Mouse (Mus musculus) ES-Bruce4 (cell line): ENCODE measurements around the gene Elobl. TPM values are rescaled to one million over a fixed set of nuclear protein-coding genes. Genes with fewer than 3 reads are reported as not detected.
A peak's percentile ranks its signal among the peaks of the same experiment; 100 is the strongest.
"Not testable (repeated sequence)": the region's sequence is repeated elsewhere in the genome, so short reads cannot be mapped to it uniquely, and the experiment has no call there.

Experiments used
- H3K27ac ChIP-seq: 2 replicates; pipeline ENCODE4 v1.5.1; 2012; ENCODE audit warnings: low read length, inconsistent platforms; ENCODE audit not compliant: insufficient read depth
- H3K27me3 ChIP-seq: 2 replicates; pipeline ENCODE4 v1.6.1; 2012; ENCODE audit warnings: mild to moderate bottlenecking, low read length, inconsistent platforms; ENCODE audit not compliant: control insufficient read depth, poor library complexity, insufficient read depth, severe bottlenecking
- H3K36me3 ChIP-seq: 2 replicates; pipeline ENCODE4 v1.6.1; 2012; ENCODE audit warnings: inconsistent platforms, mild to moderate bottlenecking, low read length, moderate library complexity; ENCODE audit not compliant: control insufficient read depth, poor library complexity, insufficient read depth, severe bottlenecking
- H3K4me1 ChIP-seq: one replicate; pipeline ENCODE4 v1.8.1; 2011; ENCODE audit warnings: low read length; ENCODE audit not compliant: control insufficient read depth, insufficient read depth
- H3K4me3 ChIP-seq: 2 replicates; pipeline ENCODE4 v1.5.1; 2011; ENCODE audit warnings: low read depth, mild to moderate bottlenecking, low read length
- H3K9ac ChIP-seq: 2 replicates; pipeline ENCODE4 v1.6.1; 2012; ENCODE audit warnings: low read depth, mild to moderate bottlenecking, inconsistent platforms; ENCODE audit not compliant: poor library complexity, severe bottlenecking
- H3K9me3 ChIP-seq: replicated peaks from 2 replicates; pipeline ENCODE4 v1.6.1; 2012; ENCODE audit warnings: mild to moderate bottlenecking, low read length, inconsistent platforms; ENCODE audit not compliant: control insufficient read depth, poor library complexity, insufficient read depth, severe bottlenecking
- CTCF ChIP-seq: IDR thresholded peaks from one replicate; pipeline ENCODE4 v1.8.1; 2011; ENCODE audit warnings: low read depth, low read length
- EP300 ChIP-seq: IDR thresholded peaks from 2 replicates; pipeline ENCODE4 v1.6.1; 2011; ENCODE audit warnings: low read depth, low read length; ENCODE audit not compliant: insufficient read depth
- POLR2A ChIP-seq: IDR thresholded peaks from one replicate; pipeline ENCODE4 v1.8.1; 2011; ENCODE audit warnings: low read length; ENCODE audit not compliant: insufficient read depth
- polyA plus RNA-seq: library from polyadenylated mRNA; stranded (reverse); fragments of >200 nt; gene quantifications from 2 replicates; pipeline ENCODE4 v1.2.4, GENCODE M21; 2011; ENCODE audit warnings: low read depth; ENCODE audit not compliant: missing spikeins, insufficient read depth, insufficient read length

Gene Elobl
- polyA plus RNA-seq, 1 experiment: 13.8 TPM

DNA sequence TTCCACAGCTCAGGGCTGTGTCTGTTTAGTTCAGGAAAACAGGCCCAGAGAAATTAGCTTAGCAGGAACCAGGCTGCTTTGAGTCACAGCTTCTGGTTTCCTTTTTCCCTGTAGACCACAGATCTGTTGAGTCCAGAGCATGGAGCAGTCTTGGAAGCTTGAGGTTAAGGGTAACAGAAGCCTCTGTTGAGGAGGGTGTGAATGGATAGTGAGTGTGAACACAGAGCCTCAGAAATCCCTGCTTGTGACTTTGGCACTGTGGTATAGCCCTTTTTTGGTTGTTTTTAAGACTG lies 33.7 kb upstream of the Elobl start:
- H3K4me1 ChIP-seq: peaks cover 5% of the 10 kb centered on the region
- H3K9ac ChIP-seq: peak overlapping the region; percentile 66
- peaks cover 8% of the 10 kb centered on the region; the same call in 1 of the 2 replicates for H3K36me3 ChIP-seq
- H3K27me3 ChIP-seq: no peaks in the 10 kb centered on the region
- no peaks in the 10 kb centered on the region for H3K9me3 ChIP-seq
- peak overlapping the region; percentile 73 for H3K4me3 ChIP-seq
- TF ChIP-seq EP300 (no peak), CTCF (no peak), POLR2A (no peak)
- H3K27ac ChIP-seq: no peak overlapping the region

DNA sequence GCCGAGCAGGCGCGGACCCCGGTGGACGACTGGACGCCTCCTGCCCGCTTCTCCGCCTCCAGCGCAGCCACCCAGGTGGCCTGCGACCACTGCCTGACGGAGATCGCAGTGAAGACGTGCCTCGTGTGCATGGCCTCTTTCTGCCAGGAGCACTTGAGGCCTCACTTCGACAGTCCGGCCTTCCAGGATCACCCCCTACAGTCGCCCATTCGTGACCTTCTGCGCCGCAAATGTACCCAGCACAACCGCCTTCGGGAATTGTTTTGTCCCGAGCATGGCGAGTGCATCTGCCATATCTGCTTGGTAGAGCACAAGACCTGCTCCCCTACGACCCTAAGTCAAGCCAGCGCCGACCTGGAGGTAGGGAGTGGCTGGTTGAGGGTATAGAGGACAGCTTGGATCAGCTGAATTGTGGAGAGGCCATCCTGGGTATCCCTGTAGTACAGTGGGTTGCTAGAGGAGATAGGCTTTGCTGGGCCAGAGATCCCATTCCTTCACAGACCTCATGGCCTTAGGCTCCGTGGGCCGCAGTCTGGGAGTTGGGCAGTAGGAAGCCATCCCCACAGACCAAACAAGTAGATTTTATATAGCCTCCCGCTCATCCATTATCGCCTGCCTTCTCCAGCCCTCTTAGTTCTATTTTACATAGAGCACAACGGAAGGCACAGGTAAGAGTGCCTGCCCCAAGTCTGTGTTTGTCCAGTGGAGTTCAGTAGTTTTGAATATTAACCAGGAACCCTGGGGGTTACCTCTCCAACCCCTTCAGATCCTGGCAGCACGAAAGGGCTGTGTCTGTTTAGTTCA lies 33.2 kb upstream of the Elobl start:
- H3K4me1 ChIP-seq: peaks cover 5% of the 10 kb centered on the region
- H3K9ac ChIP-seq: peak overlapping the region; percentile 66
- H3K27me3 ChIP-seq: no peaks in the 10 kb centered on the region
- peak overlapping the region; percentile 73 for H3K4me3 ChIP-seq
- H3K36me3 ChIP-seq: peaks cover 3% of the 10 kb centered on the region; the same call in 1 of the 2 replicates
- H3K9me3 ChIP-seq: no peaks in the 10 kb centered on the region
- no peak for TF ChIP-seq EP300
- no peak for TF ChIP-seq CTCF
- no peak for TF ChIP-seq POLR2A
- H3K27ac ChIP-seq: no peak overlapping the region

GRCm38 (mm10) chr11:88998974-88999722 lies 32.4 kb upstream of the Elobl start, which contains the start of gene Trim25:
TSS of gene Trim25 (plus strand) at chr11:88999376.
- Histone ChIP-seq H3K36me3 (peaks cover 3% of the 10 kb centered on the region; the same call in 1 of the 2 replicates), H3K4me3 (peak within 1 kb of the TSS; percentile 73), H3K27ac (peak within 1 kb of the TSS; percentile 73), H3K9me3 (no peaks in the 10 kb centered on the region), H3K4me1 (peaks cover 3% of the 10 kb centered on the region), H3K9ac (peak within 1 kb of the TSS; percentile 66), H3K27me3 (no peaks in the 10 kb centered on the region)
- TF ChIP-seq CTCF (no peak), POLR2A (peak; percentile 86), EP300 (peak; percentile 80)

GRCm38 (mm10) chr11:88998406-88998805 lies 31.7 kb upstream of the Elobl start:
- H3K4me3 ChIP-seq: no peak overlapping the region
- peak overlapping the region; percentile 73 for H3K27ac ChIP-seq
- H3K9ac ChIP-seq: peak overlapping the region; percentile 66
- peaks cover 3% of the 10 kb centered on the region for H3K4me1 ChIP-seq
- H3K36me3 ChIP-seq: peaks cover 3% of the 10 kb centered on the region; the same call in 1 of the 2 replicates
- no peaks in the 10 kb centered on the region for H3K27me3 ChIP-seq
- TF ChIP-seq CTCF: no peak
- no peak for TF ChIP-seq POLR2A
- no peak for TF ChIP-seq EP300
- no peaks in the 10 kb centered on the region for H3K9me3 ChIP-seq

DNA sequence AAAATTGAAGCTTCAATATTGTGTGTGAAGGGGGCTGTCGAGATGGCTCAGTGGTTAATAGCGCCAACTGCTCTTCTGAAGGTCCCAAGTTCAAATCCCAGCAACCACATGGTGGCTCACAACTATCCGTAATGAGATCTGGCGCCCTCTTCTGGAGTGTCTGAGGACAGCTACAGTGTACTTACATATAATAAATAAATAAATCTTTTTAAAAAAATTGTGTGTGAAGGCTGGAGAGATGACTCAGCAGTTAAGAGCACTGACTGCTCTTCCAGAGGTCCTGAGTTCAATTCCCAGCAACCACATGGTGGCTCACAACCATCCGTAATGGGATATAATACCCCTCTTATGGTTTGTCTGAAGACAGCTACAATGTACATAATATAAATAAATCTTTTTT lies 30.6 kb upstream of the Elobl start:
- H3K27me3 ChIP-seq, H3K36me3 ChIP-seq, H3K4me1 ChIP-seq, H3K4me3 ChIP-seq, H3K9ac ChIP-seq, H3K9me3 ChIP-seq, H3K27ac ChIP-seq: not testable (repeated sequence)

- H3K9me3 ChIP-seq: no peaks in the 10 kb centered on the region
- peaks cover 3% of the 10 kb centered on the region for H3K4me1 ChIP-seq
- H3K27me3 ChIP-seq: no peaks in the 10 kb centered on the region
- peak overlapping the region; percentile 12 for H3K9ac ChIP-seq
- H3K27ac ChIP-seq: peak overlapping the region; percentile 94
- H3K36me3 ChIP-seq: no peaks in the 10 kb centered on the region
- TF ChIP-seq EP300 (no peak), CTCF (no peak), POLR2A (no peak)
- no peak overlapping the region for H3K4me3 ChIP-seq
Observed at GRCm38 (mm10) chr11:88996427-88996826, 29.7 kb upstream of the Elobl start.
